Mouse (Mus musculus) ES-Bruce4 (cell line): ENCODE data around the gene Flvcr1.

Experiments used
- CTCF ChIP-seq: IDR thresholded peaks from one replicate; pipeline ENCODE4 v1.8.1; 2011; ENCODE audit warnings: low read depth, low read length
- EP300 ChIP-seq: IDR thresholded peaks from 2 replicates; pipeline ENCODE4 v1.6.1; 2011; ENCODE audit warnings: low read depth, low read length; ENCODE audit not compliant: insufficient read depth

DNA sequence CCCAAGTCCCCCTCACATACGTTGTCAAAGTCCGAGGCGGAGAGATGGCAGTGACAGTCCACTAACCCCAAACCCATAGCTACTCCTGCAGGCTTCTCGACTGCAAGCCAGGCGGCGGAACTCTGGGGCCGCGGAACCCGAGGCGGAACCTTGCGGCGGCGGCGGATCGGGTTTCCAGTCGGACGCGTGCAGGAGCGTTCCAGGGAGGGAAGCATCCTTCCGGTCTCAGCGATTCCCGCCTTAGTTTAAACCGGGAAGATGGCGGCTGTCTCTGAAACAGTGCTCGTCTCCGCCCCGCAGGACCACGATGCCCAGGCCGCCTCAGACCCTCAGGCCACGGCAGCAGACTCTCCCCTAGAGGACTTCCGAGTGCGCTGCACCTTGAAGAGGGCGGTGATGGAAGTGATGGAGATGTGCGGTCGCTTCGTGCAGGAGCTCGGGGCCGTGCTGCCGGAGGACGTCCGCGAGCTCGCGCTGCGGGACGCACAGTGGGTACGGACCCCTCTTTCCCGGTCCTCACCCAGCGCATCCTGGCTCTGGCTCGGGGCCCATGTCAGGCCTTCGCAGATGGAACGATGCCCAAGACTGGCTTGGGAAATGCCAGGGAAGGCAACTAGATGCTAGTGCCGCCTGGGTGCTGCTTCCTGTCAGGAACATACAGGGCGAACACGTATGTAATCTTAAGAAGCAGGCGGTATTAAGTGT is 37.0 kb upstream of the Flvcr1 start, which contains the start of the genes Tatdn3 and Nsl1:
- TF ChIP-seq CTCF (no peak), EP300 (no peak)
